Mouse (Mus musculus) right cerebral cortex, postnatal 4 days (tissue): ENCODE measurements around the gene Uqcr11.
A peak's percentile ranks its signal among the peaks of the same experiment; 100 is the strongest.

ENCODE experiments used
- DNase-seq: peaks from one replicate; pipeline ENCODE4 v3.0.0-alpha.2; 2022

The Uqcr11 gene

DNA sequence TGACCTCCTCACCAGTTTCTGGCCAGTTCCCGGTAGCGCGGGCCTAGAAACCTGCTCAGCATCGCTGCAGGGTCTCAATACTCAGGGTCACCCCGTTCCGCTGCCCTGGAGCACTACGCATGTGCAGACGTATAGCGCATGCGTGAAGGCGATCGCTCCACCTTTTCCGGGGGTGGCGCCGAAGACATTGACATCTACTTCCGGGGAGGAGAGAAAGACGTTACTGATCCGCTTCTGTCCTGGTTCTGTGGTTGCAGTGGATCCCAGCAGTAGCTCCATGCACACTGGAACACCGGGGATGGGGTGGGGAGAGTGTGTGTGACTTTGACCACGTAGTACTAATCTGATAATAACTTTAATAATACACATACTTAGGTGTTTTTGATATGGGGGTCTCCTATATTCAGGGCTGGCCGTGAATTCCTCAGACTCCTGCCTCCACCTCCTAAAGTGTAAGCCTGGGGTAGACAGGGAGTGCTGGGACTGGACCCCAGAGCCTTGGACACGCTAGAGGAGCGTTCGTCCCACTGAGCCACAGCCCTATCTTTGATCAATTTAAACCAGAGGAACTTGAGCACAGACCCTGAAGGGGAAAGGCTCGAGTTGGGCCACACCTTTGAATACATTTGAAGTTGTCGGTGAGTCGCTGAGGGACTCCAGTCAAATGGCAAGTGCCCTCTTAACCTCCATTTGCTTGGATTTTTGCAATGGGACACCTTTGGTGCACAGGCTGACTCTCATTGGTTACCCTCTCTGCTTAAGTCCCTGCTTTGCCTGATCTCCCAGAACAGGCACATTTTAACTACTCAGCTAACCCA is at the start of gene Uqcr11:
Uqcr11 (minus strand) TSS at position 147 of the 818 bp plus-strand sequence.
- DNase-seq, result peak; percentile 86

GRCm38 (mm10) chr10:80455697-80456096 is 49.1 kb upstream of the Uqcr11 start:
- no peak for DNase-seq

DNA sequence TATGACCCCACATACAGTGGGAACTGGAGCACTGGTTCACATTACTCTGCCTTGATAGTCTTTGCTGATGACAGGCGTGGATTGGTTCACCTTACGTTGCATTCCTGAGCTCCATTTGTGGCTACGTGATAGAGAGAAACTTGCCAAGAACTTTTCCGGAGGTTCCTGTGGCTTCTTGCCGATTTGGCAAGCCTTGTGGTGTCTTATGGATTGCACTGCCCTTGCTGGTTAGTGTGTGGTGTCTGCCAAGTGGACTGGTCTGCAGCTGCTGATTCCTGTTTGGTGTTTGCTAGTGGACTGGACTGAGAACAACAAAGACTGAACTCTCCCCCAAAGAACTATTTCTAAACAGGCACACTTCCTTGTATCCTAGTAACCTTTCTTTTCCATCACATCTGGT is 48.2 kb upstream of the Uqcr11 start:
- no peak for DNase-seq

DNA sequence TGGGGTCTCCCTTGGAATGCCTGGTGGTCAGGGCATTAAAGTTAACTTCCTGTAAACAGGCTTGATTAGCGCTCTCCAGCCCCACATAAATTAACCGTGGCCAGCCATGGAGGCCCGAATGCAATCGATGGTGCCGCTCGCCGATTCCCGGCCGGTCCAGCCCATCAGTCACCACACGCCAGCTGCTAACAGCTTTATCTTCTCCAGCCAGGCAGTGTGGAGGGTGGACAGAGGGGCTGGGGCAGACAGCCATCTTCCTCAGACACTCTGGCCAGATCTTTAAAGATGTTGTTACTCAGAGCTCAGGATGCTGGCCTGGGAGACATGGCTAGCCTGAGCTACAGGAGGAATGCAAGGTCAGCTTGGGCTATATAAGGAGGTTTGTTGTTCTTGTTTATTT is 47.0 kb upstream of the Uqcr11 start:
- DNase-seq, result no peak

DNA sequence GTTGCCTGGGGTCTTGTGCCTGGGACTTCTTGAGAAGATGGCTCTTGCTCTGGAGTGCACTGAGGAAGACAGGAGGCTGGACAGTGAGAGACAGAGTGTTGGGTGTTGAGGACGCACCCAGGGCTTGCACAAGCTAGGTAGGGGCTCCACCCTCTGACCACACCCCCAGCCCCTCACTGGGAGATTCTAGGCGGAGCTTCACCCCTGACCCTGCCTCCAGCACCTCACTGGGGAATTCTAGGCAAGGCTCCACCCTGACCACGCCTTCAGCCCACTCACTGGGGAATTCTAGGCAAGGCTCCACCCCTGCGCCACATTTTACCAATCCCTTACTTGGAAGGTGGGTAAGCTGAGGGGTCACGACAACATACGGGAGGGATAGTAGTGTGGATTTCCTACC is 44.0 kb upstream of the Uqcr11 start:
- DNase-seq, result no peak

GRCm38 (mm10) chr10:80445898-80446601 is 39.4 kb upstream of the Uqcr11 start:
- DNase-seq, result peak; percentile 86

- no peak for DNase-seq
These were observed 38.4 kb upstream of the Uqcr11 start for GRCm38 (mm10) chr10:80445052-80445451.

- DNase-seq, result peak; percentile 43
These were observed 37.9 kb upstream of the Uqcr11 start for GRCm38 (mm10) chr10:80444339-80445045.

DNA sequence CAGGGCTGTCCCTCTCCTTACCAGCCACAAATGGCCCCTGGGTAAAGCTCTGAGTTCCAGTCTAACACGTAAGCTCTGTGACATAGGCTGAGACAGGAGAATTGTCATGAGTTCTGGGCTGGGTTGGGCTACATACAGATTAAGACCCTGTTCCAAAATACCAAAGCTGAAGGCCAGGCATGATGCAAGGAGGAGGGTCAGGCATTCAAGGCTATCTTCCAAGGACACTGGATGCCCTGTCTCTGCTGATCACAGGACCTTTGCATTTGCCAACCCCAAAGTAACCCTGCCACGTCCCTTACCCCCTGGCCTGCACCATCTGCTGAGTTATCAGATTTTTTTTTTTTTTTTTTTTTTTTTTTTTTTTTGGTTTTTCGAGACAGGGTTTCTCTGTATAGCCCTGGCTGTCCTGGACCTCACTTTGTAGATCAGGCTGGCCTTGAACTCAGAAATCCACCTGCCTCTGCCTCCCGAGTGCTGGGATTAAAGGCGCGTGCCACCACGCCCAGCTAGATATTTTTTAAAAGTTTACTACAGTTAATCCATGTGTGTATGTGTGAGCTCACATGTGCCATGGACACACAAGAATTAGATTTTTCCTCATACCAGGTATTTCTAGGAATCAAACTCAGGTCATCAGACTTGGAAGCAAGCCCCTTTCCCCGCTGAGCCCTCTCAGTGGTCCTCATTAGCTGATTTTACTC is 37.1 kb upstream of the Uqcr11 start:
- DNase-seq, result no peak

DNA sequence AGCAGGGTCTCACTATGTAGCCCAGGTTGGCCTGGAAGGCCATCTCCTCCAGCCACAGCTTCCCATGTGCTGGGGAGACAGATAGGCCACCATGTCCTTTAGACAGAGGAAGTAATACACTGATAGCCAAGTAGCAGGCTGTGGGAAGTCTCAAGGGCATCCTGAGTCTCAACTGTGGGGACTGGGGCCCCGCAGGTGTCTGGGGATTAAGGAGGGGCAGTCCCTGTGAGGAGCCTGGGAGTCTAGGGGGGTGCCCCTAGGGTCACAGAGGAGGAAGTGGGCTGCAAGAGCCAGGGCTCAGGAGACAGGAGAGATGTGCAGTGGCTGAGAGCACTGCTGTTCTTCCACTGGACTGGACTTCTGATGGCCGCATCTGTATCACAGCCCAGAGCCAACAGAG is 36.4 kb upstream of the Uqcr11 start:
- DNase-seq, result no peak

- DNase-seq, result no peak
These were observed 35.0 kb upstream of the Uqcr11 start for GRCm38 (mm10) chr10:80441598-80441997.

GRCm38 (mm10) chr10:80440031-80440430 is 33.4 kb upstream of the Uqcr11 start:
- no peak for DNase-seq

- DNase-seq, result no peak
These were observed 31.3 kb upstream of the Uqcr11 start for GRCm38 (mm10) chr10:80437973-80438372.

- DNase-seq, result peak; percentile 39
These were observed 29.6 kb upstream of the Uqcr11 start for GRCm38 (mm10) chr10:80436276-80436675.

- DNase-seq, result no peak
These were observed 29.1 kb upstream of the Uqcr11 start for GRCm38 (mm10) chr10:80435764-80436163.

GRCm38 (mm10) chr10:80434823-80435222 is 28.2 kb upstream of the Uqcr11 start:
- no peak for DNase-seq

- no peak for DNase-seq
These were observed 27.6 kb upstream of the Uqcr11 start for GRCm38 (mm10) chr10:80434233-80434592.

- DNase-seq, result peak; percentile 95
These were observed 27.0 kb upstream of the Uqcr11 start, which contains the start of gene Tcf3 for GRCm38 (mm10) chr10:80433513-80434232. Gene Tcf3, minus strand, starts transcription at chr10:80433647.

DNA sequence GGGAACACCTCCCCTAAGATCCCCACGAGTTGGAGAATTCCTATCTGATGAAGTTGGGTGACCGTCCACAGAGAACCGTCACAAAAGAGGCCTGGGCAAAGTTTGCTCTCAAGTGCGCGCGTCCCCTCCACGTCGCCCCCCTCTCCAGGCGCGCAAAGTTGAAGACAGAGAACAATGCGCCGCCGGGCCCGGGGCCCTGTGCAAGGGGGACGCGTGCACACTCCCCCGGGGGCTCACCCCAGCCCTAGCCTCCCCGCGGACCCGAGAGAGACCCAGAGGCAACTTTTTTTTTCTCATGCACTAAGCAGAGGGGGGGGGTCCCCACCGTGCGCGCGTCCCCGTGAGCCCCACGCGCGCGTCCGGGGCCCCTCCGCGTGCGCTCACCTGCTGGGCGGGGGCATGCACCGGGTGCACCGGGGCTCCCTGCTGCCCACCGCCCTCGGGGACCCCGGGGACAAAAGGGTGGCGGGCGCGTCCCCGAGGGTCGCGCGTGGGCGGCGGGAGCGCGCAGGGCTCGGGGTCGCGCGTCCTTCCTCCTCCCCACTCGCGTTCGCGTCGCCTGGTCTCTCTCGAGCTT is 26.4 kb upstream of the Uqcr11 start:
- peak; percentile 50 for DNase-seq

- no peak for DNase-seq
These were observed 25.8 kb upstream of the Uqcr11 start for GRCm38 (mm10) chr10:80432387-80432785.

DNA sequence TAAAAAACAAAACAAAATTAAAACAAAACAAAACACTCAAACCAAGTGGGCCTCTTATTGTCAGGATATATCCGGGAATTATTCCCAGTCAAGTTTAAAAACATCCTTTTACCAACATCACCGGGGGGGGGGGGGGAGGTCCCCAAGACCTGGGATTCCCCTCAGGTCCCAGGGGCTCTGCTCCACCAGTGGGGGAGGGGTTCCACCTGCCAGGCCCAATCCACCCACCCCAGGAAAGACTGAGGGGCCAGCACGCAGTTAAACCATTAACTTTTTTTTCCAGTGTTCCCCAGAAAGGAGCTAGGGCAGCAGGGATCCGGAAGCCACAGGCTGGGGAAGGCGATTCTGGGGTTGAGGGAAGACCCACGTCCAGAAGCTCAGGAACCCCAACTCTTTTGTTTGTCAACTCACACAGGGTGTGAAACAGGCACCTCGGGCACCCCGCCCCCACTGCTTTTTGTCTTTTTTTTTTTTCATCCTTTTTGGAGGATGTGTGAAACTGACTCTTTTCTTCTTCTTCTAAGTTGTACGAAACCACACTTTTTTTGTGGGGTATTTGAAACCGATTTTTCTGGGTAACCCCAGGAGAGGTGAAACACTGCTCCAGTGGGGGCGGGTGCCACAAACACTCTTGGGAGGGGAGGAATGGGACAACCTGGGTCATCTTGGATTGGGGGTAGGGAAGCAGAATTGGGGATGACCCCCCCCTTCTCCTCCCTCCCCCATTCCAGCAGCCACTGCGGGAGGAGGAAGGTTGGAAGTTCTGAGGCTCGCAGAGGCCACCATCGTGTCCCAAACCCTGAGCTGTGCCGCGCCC is 25.1 kb upstream of the Uqcr11 start:
- no peak for DNase-seq
